Mouse (Mus musculus) cerebellum, adult 18-20 months (tissue): ENCODE data around the gene Setd1a.

Source experiments
- DNase-seq, 2 experiments: peaks; one replicate each; pipeline ENCODE4 v3.0.0; 2021

Gene Setd1a

GRCm38 (mm10) chr7:127800435-127801009, 24.1 kb downstream of the Setd1a start, which contains the start of gene Hsd3b7:
Gene Hsd3b7, plus strand, starts transcription at chr7:127800604.
- DNase-seq = peak; percentile 86

- DNase-seq = peak; percentile 40 to 57
Observed at GRCm38 (mm10) chr7:127801010-127801621, 24.6 kb downstream of the Setd1a start.

GRCm38 (mm10) chr7:127802313-127802712, 25.8 kb downstream of the Setd1a start:
- DNase-seq = peak; percentile 82 to 83

GRCm38 (mm10) chr7:127808821-127809220, 32.4 kb downstream of the Setd1a start:
- DNase-seq = no peak

- no peak for DNase-seq
Observed at GRCm38 (mm10) chr7:127809846-127810245, 33.4 kb downstream of the Setd1a start.

GRCm38 (mm10) chr7:127810650-127811049, 34.2 kb downstream of the Setd1a start:
- peak in 1 of 2 experiments; percentile 19 for DNase-seq

- peak in 1 of 2 experiments; percentile 25 for DNase-seq
Observed at GRCm38 (mm10) chr7:127811240-127811639, 34.8 kb downstream of the Setd1a start.

- peak; percentile 45 to 55 for DNase-seq
Observed at GRCm38 (mm10) chr7:127812292-127812691, 35.8 kb downstream of the Setd1a start.

- no peak for DNase-seq
Observed at GRCm38 (mm10) chr7:127813821-127814220, 37.4 kb downstream of the Setd1a start.

GRCm38 (mm10) chr7:127814241-127814921, 37.9 kb downstream of the Setd1a start:
- peak; percentile 95 to 96 for DNase-seq

- no peak for DNase-seq
Observed at GRCm38 (mm10) chr7:127815116-127815665, 38.7 kb downstream of the Setd1a start.

GRCm38 (mm10) chr7:127815954-127816821, 39.7 kb downstream of the Setd1a start:
- peak; percentile 59 to 67 for DNase-seq

GRCm38 (mm10) chr7:127817053-127817452, 40.6 kb downstream of the Setd1a start:
- peak; percentile 42 for DNase-seq

GRCm38 (mm10) chr7:127817776-127818175, 41.3 kb downstream of the Setd1a start:
- DNase-seq = no peak

- no peak for DNase-seq
Observed at GRCm38 (mm10) chr7:127820836-127821509, 44.5 kb downstream of the Setd1a start.

- DNase-seq = no peak
Observed at GRCm38 (mm10) chr7:127822494-127822893, 46.0 kb downstream of the Setd1a start.

GRCm38 (mm10) chr7:127823236-127824171, 47.0 kb downstream of the Setd1a start:
- peak; percentile 58 to 71 for DNase-seq

GRCm38 (mm10) chr7:127824176-127824871, 47.9 kb downstream of the Setd1a start, which contains the start of the genes Stx4a and Stx1b:
Gene Stx4a, plus strand, starts transcription at chr7:127824294.
Gene Stx1b, minus strand, starts transcription at chr7:127824549.
- DNase-seq = peak; percentile 81 to 83

GRCm38 (mm10) chr7:127835550-127835949, 59.1 kb downstream of the Setd1a start:
- no peak for DNase-seq

- peak; percentile 55 to 66 for DNase-seq
Observed at GRCm38 (mm10) chr7:127837473-127837872, 61.0 kb downstream of the Setd1a start.
